Mouse (Mus musculus) 416B (cell line): ENCODE data around the gene 4930544G11Rik.

Source experiments
- DNase-seq: peaks from one replicate; pipeline ENCODE4 v3.0.0; 2011; ENCODE audit warnings: low read depth

Gene 4930544G11Rik

DNA sequence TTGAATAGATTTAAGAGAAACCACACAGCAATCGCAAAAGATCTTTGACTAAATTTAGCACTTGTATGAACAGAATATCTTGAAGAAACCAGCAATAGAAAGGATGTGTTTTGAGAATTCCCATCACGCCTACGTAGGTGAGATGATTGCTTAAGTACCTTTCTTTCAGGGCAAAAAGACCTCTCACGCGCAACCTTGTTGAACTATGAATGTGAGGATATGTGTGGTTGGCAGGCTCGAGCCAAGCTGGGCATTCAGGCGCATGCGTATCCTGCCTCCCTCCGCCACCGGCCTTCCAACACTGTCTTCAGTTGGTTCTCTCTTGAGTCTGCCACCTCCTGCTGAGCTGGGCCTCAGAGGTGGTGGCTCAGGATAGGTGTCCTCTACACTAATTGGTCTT lies at the start of gene 4930544G11Rik:
4930544G11Rik (plus strand) TSS at position 301 of the 400 bp plus-strand sequence.
- DNase-seq: no peak

DNA sequence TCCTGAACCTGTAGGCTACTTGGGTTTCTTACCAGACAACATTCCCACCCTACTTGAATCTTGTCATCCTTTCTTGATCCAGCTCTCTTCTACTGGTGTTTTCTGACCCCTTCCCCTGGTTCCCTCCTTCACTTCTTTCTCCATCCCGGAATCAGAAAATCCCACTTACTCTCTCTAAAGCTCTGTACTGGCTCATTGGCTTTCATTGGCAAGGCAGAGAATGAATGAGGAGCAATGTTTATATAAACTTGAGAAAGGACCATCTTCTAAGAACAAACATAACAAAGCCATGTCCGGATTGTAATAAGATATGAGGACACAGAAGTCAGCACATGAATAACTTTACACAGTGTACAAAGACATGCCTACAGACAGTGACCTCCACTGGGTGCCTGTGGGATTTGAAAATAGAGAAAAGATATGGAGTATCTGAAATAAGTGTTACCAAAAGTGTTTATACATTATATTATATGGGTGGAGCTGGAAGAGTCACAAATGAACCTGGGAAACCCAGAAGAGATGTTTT lies 45.7 kb upstream of the 4930544G11Rik start:
- no peak for DNase-seq

DNA sequence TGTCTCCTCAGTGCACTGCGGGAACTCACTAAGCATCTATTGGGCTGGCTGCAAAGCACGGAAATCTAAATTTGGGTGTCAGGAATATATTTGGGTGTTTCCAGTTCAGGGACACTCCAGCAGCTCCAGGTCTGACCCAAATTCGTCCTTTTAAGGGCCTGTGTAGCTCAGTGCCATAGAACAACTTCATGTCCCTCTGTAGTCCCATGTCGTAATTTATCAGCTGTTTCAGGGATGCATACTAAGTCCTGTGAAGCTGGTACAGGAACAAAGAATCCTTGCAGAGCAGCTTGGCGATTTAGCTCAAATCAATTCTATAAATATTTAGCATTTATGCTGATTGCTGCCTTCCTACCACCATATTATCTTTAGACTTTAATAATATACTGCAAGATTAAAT lies 37.0 kb upstream of the 4930544G11Rik start:
- DNase-seq: no peak

DNA sequence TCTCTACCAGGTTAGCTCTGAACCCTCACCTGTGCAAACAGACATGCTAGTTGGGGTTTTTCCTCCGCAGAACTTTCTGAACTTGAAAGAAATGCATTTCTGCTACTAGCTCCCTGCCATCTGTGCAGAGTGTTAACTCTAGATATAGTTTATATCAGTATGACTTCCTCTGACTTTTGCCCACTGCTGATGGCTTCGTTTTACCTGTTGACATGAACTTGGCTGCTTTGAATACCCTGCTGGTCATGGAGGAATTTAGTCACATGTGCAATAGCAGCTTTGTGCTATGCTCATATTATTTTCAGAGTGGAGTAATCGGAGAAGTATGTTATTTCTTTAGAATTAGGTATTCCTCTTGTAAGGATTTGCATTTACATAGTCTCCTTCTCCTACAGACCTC lies 30.7 kb upstream of the 4930544G11Rik start:
- no peak for DNase-seq

DNA sequence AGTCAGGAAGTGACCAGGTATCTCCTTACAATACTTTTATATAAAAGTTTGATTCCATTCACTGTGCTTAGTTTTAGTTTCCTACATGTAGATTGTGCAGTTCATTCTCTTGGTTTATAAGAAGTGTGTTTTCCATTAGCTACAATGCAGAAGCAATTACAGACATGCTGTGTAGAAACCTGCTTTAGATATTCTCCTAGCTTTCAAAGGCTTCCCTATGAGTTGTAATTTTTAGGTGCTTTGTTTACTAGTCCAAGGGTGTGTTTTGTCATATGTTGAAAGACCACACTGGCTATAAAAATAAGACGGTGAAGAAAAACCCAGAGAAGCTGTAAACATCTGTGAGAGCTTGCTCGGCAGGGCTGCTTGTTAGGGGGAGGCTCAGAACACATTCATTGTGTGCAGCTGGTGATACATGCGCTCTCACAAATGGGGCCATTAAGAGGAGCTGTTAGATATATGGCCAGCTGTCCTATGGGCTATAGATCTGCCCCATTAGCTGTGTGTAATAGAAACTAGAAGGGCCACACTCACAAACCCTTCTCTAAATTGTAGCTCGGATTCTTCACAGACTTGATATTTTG lies 28.8 kb upstream of the 4930544G11Rik start:
- DNase-seq: no peak

DNA sequence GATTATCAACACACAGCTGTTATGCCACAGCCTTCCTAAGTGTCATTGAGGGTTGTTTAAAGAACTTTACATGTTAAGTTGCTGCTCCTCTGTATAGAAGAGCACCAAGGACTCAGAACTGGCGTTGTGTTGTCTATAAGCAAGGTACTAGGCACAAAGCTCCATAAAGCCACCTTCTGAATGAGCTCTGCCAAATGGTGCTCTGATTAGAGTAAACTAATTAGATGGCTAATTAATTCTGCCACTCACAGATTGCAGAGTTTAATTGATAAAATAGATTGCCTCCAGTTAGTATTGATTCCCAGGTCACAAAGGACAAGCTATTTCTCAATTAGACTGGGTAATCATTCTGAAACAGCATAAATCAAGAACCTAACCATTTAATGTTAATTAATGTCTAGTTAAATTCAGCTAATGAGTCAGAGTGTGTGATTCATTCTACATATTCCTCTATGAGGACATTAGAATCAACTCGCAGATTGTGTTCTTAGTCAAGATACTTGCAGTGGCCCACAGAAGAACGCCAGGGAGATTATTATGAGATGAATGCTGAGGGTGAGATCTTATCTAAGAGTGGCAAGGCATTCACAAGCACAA lies 26.6 kb upstream of the 4930544G11Rik start:
- DNase-seq: no peak

DNA sequence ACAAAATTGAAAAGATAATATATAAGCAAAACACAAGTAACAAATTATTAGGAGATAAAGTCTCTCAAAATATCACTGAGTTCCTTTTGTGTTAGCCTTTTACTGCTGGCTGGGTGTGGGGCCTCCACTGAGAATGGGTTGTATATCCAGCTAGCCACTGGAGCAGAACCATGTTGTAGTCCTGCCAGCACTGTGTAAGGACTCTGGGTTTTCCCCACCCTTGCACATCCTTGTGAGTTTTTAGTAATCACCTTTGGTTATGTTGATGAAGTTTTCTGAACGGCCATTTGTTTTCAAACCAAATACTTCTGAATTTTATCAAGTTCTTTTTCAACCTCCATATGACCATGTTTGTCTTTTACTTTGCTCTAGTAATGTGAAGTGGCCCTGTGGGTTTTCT lies 21.9 kb upstream of the 4930544G11Rik start:
- no peak for DNase-seq

DNA sequence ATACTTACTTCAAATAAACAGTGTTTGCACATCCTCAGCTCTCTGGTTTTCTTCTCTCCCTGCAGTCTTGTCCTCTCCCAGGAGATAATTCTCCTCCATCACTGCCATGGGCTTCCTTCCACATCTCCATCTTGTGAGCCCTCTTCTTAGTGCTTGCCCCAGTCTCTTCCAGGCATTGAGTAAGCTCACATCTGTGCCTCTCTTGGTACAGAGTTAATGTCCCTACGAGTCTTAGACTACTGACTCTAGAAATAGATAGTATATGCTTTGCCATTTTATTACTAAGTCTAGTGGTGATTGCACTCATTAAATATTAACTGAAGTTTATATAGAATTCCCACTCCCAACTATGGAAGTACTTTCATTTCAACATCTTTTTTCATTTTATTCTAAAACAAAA lies 19.6 kb upstream of the 4930544G11Rik start:
- no peak for DNase-seq

DNA sequence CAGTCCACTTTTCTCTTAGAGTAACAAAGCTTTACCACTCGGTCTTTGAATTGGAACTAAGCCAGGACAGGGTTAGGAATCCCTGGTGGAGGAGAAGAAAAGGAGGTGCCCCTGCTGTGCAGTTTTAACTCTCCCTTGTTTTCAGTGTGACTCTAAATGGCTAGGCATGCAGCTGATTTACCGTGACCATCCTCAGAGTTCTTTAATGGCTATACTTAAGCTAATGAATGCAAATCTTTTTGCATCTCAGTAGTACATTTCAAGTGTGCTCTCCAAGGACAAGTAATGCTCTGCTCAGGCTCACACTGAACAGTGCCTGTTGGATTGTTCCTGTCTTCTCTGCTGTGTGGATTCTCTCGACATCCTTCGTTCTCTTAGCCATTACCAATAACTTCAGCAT lies 19.2 kb upstream of the 4930544G11Rik start:
- no peak for DNase-seq

DNA sequence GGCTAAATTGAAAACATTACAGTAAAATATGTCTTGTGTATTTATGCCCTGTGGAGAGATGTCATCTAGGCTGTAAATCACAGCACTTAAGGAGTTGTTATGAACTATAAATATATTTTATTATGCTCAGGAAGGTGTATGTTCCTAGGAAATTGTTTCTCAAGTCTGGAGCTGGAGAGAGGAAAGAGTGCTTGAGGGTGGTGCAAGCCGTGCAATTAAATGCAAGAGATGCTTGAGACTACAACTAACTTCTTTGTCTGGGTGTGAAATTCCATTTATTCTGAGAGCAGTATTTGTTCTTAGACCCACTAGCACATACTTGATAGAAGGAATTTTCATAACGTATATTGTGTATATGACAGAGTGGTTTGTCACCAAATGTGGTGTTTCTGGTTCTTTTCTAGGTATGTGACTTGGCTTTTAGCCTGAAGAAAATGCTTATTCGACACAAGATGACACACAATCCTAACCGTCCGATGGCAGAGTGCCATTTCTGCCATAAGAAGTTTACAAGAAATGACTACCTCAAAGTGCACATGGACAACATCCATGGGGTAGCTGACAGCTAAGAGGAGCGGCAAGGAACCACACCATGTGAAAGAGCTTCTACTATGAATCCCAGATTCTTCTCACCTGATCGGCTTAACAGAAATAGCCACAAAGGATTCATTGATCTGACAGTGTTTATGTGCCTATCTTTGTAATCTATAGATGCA lies 16.7 kb upstream of the 4930544G11Rik start:
- no peak for DNase-seq

DNA sequence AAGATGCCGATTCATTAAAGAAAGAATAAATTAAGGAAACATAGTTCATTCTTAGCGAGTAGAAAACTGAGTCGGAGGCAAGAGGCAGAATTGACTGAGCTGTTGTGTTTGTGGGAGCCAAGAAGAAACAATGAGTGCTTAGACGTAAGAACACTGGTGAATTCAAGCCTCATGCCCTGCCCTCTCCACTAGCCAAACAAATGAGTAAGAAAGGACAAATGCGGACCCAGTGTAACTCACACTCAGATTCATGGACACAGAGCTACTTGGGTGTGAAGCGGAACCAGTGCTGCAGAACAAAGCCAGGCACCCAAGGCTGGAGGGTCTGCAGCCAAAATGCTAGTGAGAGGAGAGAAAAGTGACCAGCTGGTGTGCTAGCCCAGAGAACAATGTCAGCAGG lies 1.9 kb upstream of the 4930544G11Rik start:
- no peak for DNase-seq

DNA sequence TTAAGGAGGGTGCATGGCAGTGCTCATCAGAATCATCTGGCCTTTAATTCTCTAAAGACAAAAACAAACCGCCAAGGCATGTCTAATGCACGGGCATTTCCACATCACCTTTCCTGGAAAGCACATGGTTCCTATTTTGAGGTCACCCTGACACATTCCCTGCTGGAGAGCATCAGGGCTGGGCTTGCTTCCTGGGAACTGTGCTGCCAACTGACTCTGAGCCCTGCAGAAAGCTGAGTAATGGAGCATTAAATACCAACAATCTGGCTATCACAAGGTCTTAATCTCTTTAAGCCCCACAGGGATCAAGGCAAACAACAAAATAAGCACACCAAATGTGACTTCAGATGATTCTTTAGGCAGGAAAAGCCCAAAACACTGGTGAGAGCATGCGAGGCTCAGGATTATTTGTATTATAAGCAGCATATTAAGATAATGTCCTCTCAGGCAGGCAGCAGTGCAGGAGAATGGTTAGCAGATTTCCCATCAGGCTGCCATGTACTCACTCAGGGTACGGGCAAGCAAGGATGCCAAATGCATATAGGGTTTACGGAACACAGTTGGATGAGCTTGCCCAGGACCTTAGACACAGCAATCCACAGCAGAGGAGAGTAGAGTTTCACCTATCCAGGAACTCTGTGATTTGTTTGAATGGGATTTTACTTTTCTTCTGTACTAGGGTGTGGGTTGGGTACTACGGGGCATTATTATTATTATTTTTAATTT lies 17.1 kb downstream of the 4930544G11Rik start:
- no peak for DNase-seq

DNA sequence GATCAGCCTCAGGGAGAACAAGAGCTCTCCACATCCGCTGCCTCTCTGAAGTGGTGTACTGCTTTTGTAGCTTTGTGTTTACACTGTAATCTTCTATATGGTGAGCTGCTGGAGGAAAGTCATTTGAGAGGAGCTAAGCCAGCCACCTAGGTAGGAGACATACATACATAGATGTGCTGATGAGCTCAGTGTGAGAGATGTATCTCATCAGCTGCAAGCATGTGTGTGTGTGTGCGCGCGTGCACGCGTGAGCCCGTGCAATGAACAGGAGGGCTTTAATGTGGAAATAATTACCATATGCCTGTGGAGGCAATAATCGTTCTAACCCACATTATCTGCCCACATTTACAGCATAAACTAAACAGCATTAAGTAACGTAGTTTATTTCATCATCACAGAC lies 18.0 kb downstream of the 4930544G11Rik start:
- no peak for DNase-seq

DNA sequence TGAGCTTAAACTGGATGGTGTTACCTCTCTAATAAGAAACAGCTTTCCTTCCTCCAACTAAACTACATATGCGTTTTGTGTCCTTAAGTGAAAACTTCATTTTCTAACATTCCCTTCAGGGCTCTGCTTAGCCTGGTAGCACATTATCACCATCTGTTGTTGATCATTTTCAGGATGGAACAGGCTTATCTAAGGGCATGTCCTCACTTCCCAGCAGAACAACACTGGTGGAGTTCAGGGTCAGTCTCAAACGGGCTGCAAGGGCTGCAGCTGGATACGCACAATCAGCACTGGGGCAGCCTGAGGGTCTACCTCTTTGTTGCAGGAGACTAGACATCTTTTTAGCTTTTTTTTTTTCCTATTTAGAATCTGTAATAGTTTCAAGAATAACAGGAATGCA lies 39.7 kb downstream of the 4930544G11Rik start:
- DNase-seq: no peak

DNA sequence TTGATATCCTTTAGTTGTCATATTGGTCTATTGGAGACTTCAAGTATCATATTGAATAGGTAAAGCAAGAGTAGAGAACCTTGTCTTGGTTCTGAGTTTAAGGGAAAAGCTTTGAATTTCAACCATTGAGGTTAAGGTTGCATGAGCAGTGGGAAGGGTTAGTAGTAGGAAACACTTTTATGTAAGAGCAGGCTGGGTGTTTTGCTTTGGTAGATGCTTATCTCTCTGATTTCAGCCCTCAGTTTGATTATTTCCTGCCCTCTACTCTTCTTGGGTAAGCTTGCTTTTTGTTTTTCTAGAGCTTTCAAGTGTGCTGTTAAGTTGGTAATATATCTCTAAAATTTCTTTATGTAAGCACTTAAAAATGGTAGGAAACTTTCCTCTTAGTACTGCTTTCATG lies 45.9 kb downstream of the 4930544G11Rik start:
- peak; percentile 13 for DNase-seq
